Mouse (Mus musculus): Measurements from ENCODE around the gene Sinhcaf. TPM values are rescaled to one million over a fixed set of nuclear protein-coding genes. Genes with fewer than 3 reads are reported as not detected.
"Not testable (repeated sequence)": the region's sequence is repeated elsewhere in the genome, so short reads cannot be mapped to it uniquely, and the experiment has no call there.

The Sinhcaf gene
- total RNA-seq (2022): under 1 TPM; 0.29 to 0.82 (median 0.59) TPM

DNA sequence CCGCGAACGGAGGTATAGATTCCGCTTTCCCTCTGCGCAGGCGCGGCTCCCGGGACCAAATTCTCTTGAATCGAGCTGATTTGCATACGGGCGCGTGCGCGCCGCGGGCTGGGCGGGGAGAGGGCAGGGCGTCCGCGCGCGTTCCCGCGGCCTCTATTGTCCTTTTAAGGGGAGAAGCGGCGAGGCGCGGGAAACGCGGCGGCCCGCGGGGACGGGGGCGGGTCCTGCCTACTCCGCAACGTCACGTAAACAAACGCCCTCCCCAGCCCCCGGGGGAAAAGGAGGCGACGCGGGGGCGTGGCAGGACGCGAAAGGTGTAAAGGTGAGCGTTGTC lies at the start of gene Sinhcaf:
TSS of gene Sinhcaf (minus strand) at position 59 of the 334 bp plus-strand sequence.
- peak; percentile 94 to 95 for DNase-seq (ENCODE audit: low spot score in 2 of 2)

DNA sequence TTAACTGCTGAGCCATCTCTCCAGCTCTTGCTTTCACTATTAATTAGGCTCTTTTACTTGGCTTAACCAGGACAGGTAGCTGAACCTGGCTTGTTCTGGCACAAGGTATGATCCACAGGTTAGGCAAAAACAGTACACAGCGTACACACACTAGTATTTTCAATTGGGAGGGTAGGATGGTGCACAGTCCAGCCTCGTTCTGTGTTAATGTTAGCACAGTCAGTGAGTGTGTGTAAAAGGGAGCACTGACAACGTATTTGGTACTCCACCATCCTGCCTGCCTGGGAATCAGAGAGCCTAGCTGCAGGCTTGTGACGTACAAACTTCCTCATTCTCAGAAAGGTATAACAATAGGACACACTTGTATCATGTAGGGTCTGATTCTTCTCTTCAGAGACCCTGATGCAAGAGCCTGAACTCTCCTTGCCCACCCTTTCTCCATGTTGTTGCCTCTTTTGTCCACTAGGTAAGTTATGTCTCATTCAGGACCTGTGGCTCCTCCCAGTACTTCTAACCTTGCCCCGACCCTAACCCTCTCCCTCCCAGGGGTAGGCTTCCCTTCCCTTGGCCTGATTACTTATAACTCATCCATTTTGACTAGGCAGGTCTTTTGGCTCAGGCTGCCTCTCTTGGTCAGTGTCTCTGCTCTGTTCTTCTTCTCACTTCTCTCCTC lies 48.2 kb upstream of the Sinhcaf start:
- no peak for DNase-seq (ENCODE audit: low spot score in 2 of 2)

GRCm38 (mm10) chr6:148993117-148994077 lies 47.1 kb upstream of the Sinhcaf start:
- DNase-seq (ENCODE audit: low spot score in 2 of 2): no peak

GRCm38 (mm10) chr6:148992373-148993116 lies 46.3 kb upstream of the Sinhcaf start:
- DNase-seq (ENCODE audit: low spot score in 2 of 2): no peak

- no peak for DNase-seq (ENCODE audit: low spot score in 2 of 2)
Observed at GRCm38 (mm10) chr6:148991660-148992372, 45.5 kb upstream of the Sinhcaf start.

DNA sequence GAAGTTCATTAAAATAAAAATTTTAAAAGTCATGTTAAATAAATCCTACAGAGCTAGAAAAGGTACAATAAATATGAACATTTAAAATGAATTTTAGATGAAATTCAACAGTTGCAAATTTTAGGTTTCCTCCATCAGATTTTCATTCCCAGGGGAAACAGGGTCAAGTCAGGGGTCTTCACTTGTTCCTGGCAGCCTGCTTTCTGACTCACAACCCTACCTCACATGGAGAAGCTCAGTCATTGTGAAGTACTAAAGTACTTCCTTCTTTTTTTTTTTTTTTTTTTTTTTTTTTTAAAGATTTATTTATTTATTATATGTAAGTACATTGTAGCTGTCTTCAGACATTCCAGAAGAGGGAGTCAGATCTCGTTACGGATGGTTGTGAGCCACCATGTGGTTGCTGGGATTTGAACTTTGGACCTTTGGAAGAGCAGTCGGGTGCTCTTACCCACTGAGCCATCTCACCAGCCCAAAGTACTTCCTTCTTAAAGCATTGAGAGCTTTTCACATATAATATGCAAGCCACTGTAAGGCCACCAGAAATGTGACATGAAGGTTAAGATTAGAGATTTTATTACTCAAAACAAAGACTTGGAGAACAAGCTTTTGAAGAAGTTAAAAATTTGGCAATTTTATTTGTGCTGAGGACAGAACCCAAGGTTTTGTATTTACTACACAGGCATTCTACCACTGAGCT lies 43.7 kb upstream of the Sinhcaf start:
- not testable (repeated sequence) for DNase-seq (ENCODE audit: low spot score in 2 of 2)

DNA sequence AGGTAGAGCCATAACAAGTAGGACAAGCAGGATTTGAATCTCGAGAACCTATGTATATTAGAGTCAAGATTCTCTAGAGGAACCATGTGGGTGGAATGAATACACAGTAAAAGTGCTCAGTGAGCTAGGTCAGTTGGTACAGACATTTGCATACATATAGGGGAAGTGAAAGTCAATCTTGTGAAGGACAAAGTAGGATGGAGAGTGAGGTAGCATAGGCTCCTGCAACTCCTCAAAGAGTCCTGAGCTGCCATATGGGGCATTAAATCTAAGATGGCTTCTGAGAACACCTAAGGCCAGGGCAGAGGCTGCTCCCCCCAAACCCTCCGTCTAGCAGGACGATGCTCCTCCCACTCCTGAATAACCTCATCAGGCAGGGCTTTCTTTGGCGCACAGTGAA lies 39.7 kb upstream of the Sinhcaf start:
- DNase-seq (ENCODE audit: low spot score in 2 of 2): no peak

DNA sequence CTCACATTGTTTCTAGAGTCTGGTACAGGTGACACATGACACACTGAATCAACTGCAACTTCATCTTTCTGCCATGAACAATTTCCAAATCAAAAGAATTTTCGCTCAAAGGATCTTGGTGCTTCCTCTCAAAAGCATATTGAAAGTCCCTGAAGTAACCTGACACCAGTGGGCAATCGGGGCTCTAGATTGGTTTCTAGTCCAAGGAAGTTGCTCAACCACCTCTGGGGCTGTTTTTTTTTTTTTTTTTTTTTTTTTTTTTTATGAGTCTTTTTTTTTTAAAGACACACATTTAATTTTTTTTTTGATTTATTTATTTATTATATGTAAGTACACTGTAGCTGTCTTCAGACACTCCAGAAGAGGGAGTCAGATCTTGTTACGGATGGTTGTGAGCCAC lies 34.2 kb upstream of the Sinhcaf start:
- DNase-seq (ENCODE audit: low spot score in 2 of 2): no peak

- no peak for DNase-seq (ENCODE audit: low spot score in 2 of 2)
Observed at GRCm38 (mm10) chr6:148975096-148975495, 28.8 kb upstream of the Sinhcaf start.

DNA sequence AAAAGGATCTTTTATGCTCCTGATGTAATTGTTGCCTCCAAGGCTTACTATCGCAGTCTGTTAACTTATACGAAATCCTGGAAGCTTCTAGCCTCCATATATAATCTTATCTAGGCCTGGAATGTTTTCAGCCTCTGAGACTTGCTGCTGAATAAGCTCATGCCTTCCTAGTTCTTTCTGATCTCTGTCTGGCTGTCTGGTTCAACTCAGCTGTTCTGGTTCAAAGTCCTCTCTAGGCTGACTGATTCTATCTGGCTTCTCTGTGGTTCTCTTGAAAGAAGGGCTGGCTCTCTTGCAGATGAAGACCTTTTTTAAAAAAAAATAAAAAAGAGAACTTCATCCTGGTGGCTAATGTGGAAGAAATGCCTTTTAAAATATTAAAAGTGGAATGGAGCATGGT lies 26.6 kb upstream of the Sinhcaf start:
- no peak for DNase-seq (ENCODE audit: low spot score in 2 of 2)

- DNase-seq (ENCODE audit: low spot score in 2 of 2): no peak
Observed at GRCm38 (mm10) chr6:148972059-148972848, 26.0 kb upstream of the Sinhcaf start.

DNA sequence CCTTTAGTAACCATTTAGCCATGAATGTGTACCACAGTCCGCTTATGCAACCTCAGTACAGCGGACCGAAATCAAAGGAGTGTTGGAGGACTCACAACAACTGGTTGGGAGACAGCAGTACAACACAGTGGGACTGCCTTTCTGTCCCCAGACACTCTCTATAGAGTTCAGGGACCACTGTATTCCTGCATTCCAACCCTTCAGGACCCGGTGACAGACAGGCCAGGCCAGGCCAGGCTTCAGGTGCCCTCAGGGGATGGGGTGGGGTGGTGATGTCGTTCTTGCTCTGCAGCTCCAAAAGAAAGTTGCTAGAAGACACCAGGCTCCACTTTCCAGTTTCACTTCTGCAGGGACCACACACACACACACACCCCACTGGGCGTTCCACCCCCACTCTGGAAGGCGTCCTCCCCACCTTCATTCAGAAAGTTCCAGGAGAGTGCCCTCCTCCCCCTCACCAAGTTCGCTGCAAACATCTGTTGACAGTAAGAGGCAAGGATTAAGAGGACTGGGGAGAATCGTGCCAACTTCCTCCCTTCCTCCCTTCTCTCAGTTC lies 25.2 kb upstream of the Sinhcaf start:
- DNase-seq (ENCODE audit: low spot score in 2 of 2): no peak

DNA sequence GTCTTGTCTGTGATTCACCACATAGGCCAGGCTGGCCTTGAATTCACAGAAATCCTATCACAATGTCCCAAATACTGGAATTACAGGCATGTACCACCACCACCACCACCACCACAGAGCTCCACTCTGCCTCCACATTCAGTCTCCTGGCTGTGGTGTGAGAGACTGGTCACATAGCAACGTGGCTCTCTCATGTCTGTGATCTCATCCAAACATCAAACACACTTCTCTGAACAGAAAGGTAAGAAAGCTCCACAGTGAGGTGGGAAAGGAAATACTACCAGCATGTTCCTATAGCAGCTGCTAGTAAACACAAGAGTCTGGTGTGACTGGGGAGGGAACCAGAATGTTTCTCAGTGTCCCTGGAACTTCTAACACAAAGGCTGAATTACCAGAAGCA lies 15.0 kb upstream of the Sinhcaf start:
- no peak for DNase-seq (ENCODE audit: low spot score in 2 of 2)

DNA sequence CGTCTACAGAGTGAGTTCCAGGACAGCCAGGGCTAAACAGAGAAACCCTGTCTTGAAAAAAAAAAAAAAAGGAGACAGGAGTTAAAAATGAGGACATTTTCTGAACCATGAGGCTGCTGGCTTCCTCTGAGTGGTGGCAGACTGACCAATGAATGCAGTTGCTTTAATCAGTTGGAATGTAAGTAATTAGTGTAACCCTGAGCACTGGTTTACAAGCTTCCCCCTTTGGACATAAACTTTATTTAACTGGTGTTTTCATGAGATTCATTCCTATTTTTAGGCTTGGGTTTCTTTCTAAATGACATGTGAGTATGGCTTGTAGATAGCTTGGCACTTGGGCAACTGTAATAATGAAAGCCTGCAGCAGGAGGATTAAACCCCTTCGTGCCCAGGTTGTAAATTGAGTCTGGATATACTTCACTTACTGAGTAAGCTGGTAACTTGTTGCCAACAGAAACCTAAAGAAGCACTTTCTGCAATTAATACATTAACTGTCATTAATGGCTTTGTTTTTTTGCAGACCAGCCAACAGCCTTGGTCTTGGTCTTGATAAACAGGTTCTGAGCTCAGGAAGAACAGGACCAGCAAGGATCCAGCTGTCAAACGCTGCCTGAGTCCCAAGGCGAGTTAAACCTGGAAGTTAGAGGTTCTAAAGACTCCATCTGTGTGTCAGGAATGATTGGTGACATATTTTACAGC lies 13.4 kb upstream of the Sinhcaf start:
- no peak for DNase-seq (ENCODE audit: low spot score in 2 of 2)

- no peak for DNase-seq (ENCODE audit: low spot score in 2 of 2)
Observed at GRCm38 (mm10) chr6:148958712-148959111, 12.4 kb upstream of the Sinhcaf start.

DNA sequence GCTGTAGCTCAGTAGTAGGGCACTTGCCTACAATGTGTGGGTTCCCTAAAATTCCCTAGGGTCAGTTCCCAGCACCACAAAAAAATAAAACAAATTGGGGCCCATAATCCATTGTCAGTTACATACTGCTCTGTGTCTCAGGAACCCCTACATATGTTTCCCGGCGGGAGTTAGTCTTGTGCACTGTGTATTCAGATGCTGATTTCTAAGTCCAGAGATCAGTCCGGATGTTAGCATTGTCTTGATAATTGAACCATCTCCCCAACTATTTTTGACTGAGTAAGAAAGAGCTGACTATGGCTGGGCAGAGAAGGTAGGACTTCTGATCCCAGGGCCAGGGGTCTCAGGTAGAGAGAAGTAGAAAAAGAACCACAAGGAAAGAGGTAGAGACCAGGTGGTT lies 10.8 kb upstream of the Sinhcaf start:
- no peak for DNase-seq (ENCODE audit: low spot score in 2 of 2)

GRCm38 (mm10) chr6:148955641-148956420 lies 9.6 kb upstream of the Sinhcaf start:
- DNase-seq (ENCODE audit: low spot score in 2 of 2): no peak

- DNase-seq (ENCODE audit: low spot score in 2 of 2): no peak
Observed at GRCm38 (mm10) chr6:148946881-148947405, 676 bp upstream of the Sinhcaf start.
